Comparison of ENCODE assay signal across 11 mouse cellular contexts in genomic region chr12:111423570-111424129, GRCm38 (mm10). TPM values are rescaled to one million over a fixed set of nuclear protein-coding genes. Genes with fewer than 3 reads are reported as not detected.
A peak's percentile ranks its signal among the peaks of the same experiment; 100 is the strongest.
DNase-seq lines count a peak whose midpoint lies in the region; ATAC-seq and TF ChIP-seq lines count a peak whose summit lies in the region.
"Had no signal": no experiment of that assay in that cellular context is flagged by ENCODE, and none has a peak within 500 bp of the region (broad histone marks: within the 10 kb centered on the region; RNA-seq: fewer than 3 reads in every experiment).

No protein-coding gene starts in this region.

- H3K9ac ChIP-seq in heart, embryonic 12.5 days = no peak overlapping the region
- H3K9ac ChIP-seq in ES-E14 (ENCODE audit: insufficient read depth, low read depth, low read length, poor library complexity, severe bottlenecking) = peak overlapping the region; percentile 15; the same call in 1 of the 2 replicates
- 0 out of 2 replicates have a peak overlapping the region, but pooled peaks have one; percentile 42 for H3K9ac ChIP-seq in hindbrain, embryonic 12.5 days
- peak overlapping the region; percentile 16; the same call in 1 of the 2 replicates for H3K9ac ChIP-seq in midbrain, embryonic 14.5 days (replicated peaks; ENCODE audit: low read length)
- H3K9ac ChIP-seq: liver, embryonic 14.5 days had no signal

- H3K4me3 ChIP-seq in heart, embryonic 12.5 days = peak overlapping the region; percentile 35
- peak overlapping the region; percentile 31 to 44; a peak in 3 of 4 replicates for H3K4me3 ChIP-seq in ES-E14 (ENCODE audit: insufficient read depth in 1 of 2, low read depth in 1 of 2, low read length in 2 of 2, poor library complexity in 1 of 2, severe bottlenecking in 1 of 2)
- H3K4me3 ChIP-seq in hindbrain, embryonic 12.5 days = peak overlapping the region; percentile 23
- H3K4me3 ChIP-seq in midbrain, embryonic 14.5 days (replicated peaks; ENCODE audit: low read depth, low read length) = peak overlapping the region; percentile 27

- in situ Hi-C loops in ES-E14 (cut with MboI; ENCODE audit: low sequenced_read_pairs in 2 of 2, unreplicated experiment in 2 of 2) = no loop called here

- H3K4me1 ChIP-seq in heart, embryonic 12.5 days (replicated peaks) = peaks cover 51% of the 10 kb centered on the region
- peaks cover 0 to 3% of the 10 kb centered on the region in 2 experiments; a peak in 1 of 4 replicates for H3K4me1 ChIP-seq in ES-E14 (ENCODE audit: control insufficient read depth in 2 of 2, insufficient read depth in 2 of 2, low read length in 2 of 2, poor library complexity in 1 of 2)
- peaks cover 9% of the 10 kb centered on the region for H3K4me1 ChIP-seq in hindbrain, embryonic 12.5 days
- 0 out of 2 replicates have a peak, but pooled peaks cover 3% of the 10 kb centered on the region for H3K4me1 ChIP-seq in midbrain, embryonic 14.5 days (ENCODE audit: control insufficient read depth, insufficient read depth, low read length)

- DNase-seq in heart, postnatal 10 days = no peak
- DNase-seq in ES-E14 (ENCODE audit: low read depth, low spot score) = no peak
- peak; percentile 32 for DNase-seq in midbrain, embryonic 14.5 days
- no peak for DNase-seq in right cerebral cortex, postnatal 36 days (ENCODE audit: low spot score in 2 of 2)
- no peak for DNase-seq in thymus, postnatal 10 days (ENCODE audit: low spot score in 2 of 2)
- DNase-seq: cerebellum, adult 8-10 months; thymus, postnatal 36 days had no signal

- no peaks in the 10 kb centered on the region for H3K9me3 ChIP-seq in heart, embryonic 12.5 days (replicated peaks)
- no peaks in the 10 kb centered on the region for H3K9me3 ChIP-seq in ES-E14 (ENCODE audit: control insufficient read depth, insufficient read depth, low read depth, low read length)
- H3K9me3 ChIP-seq in hindbrain, embryonic 12.5 days (replicated peaks) = no peaks in the 10 kb centered on the region
- no peaks in the 10 kb centered on the region for H3K9me3 ChIP-seq in midbrain, embryonic 14.5 days (ENCODE audit: control insufficient read depth, low read length)

- no peak overlapping the region for H3K27ac ChIP-seq in heart, embryonic 12.5 days (ENCODE audit: poor library complexity, severe bottlenecking)
- no peak overlapping the region for H3K27ac ChIP-seq in ES-E14 (ENCODE audit: insufficient read depth, low read depth, low read length, poor library complexity, severe bottlenecking)
- no peak overlapping the region for H3K27ac ChIP-seq in hindbrain, embryonic 12.5 days
- no peak overlapping the region for H3K27ac ChIP-seq in midbrain, embryonic 14.5 days (replicated peaks; ENCODE audit: low read depth, low read length)
- H3K27ac ChIP-seq: liver, embryonic 14.5 days had no signal

- intact Hi-C loops in heart, postnatal 10 days (cut with DNase I) = loop anchor here (10.0 kb wide), 1 partner anchor 221 kb away; no protein-coding TSS in a partner anchor

- peak overlapping the region; percentile 63 for H3K4me2 ChIP-seq in heart, embryonic 12.5 days
- peak overlapping the region; percentile 47 for H3K4me2 ChIP-seq in hindbrain, embryonic 12.5 days (replicated peaks)
- peak overlapping the region; percentile 52 for H3K4me2 ChIP-seq in midbrain, embryonic 14.5 days (ENCODE audit: low read length)

- H3K27me3 ChIP-seq in heart, embryonic 12.5 days (replicated peaks) = peaks cover 84% of the 10 kb centered on the region
- peaks cover 93% of the 10 kb centered on the region for H3K27me3 ChIP-seq in hindbrain, embryonic 12.5 days
- peaks cover 70% of the 10 kb centered on the region for H3K27me3 ChIP-seq in midbrain, embryonic 14.5 days (ENCODE audit: control insufficient read depth, insufficient read depth, low read length)

- H3K36me3 ChIP-seq in heart, embryonic 12.5 days = no peaks in the 10 kb centered on the region
- no peaks in the 10 kb centered on the region for H3K36me3 ChIP-seq in ES-E14 (ENCODE audit: control insufficient read depth, insufficient read depth, low read length, poor library complexity, severe bottlenecking)
- no peaks in the 10 kb centered on the region for H3K36me3 ChIP-seq in hindbrain, embryonic 12.5 days
- H3K36me3 ChIP-seq in midbrain, embryonic 14.5 days (ENCODE audit: control insufficient read depth, insufficient read depth, low read length) = no peaks in the 10 kb centered on the region

- 9% methylated on average over 43 of the region's 43 CpGs for WGBS in heart, embryonic 12.5 days
- 6% methylated on average over 43 of the region's 43 CpGs for WGBS in hindbrain, embryonic 12.5 days
- WGBS in midbrain, embryonic 14.5 days = 2% methylated on average over 43 of the region's 43 CpGs

- ATAC-seq in heart, embryonic 12.5 days (ENCODE audit: insufficient number of reproducible peaks, low FRiP score) = no peak
- ATAC-seq in hindbrain, embryonic 12.5 days (ENCODE audit: low FRiP score) = no peak
- ATAC-seq in midbrain, embryonic 14.5 days (ENCODE audit: low FRiP score, low TSS enrichment) = no peak
- no peak for ATAC-seq in CD4-positive, CD25-positive, alpha-beta regulatory T cell, adult 4 months

TF ChIP-seq in ES-E14, 5 proteins besides CTCF, POLR2A, EP300 and RAD21:
- TF ChIP-seq ZC3H11A (IDR thresholded peaks at IDR 0.05; ENCODE audit: borderline replicate concordance, low read depth, low read length) (no peak), CHD2 (IDR thresholded peaks at IDR 0.05; ENCODE audit: low read depth, low read length) (no peak), ZNF384 (IDR thresholded peaks at IDR 0.05; ENCODE audit: low read depth, low read length) (no peak), HCFC1 (IDR thresholded peaks at IDR 0.05; ENCODE audit: borderline replicate concordance, insufficient read depth, low read length) (no peak), MAFK (IDR thresholded peaks at IDR 0.05; ENCODE audit: insufficient read depth, low read depth, low read length) (no peak)

RNA-seq across cellular contexts. Expression of gene Exoc3l4, which starts 6.8 kb away (rescaled TPM):
- 8.5 and 10.1 TPM in 2 replicates for polyA plus RNA-seq in heart, embryonic 12.5 days (2016; fragmentation: Nextera tagmentation; extraction: Ambion mirVana)
- 1 to 10 TPM; 5.3 to 8.3 TPM for total RNA-seq in heart, postnatal 10 days (2021)
- total RNA-seq in ES-E14 (2012; rRNA removed) = 1.8 and 5.6 TPM in 2 replicates
- 4.9 and 5.1 TPM in 2 replicates for polyA plus RNA-seq in hindbrain, embryonic 12.5 days (2016; fragmentation: Nextera tagmentation; extraction: Ambion mirVana)
- 1.6 and 2.1 TPM in 2 replicates for polyA plus RNA-seq in midbrain, embryonic 14.5 days (2014; fragmentation: Nextera tagmentation; extraction: Ambion mirVana)
- not detected for polyA plus RNA-seq in CD4-positive, CD25-positive, alpha-beta regulatory T cell, adult 4 months (2017; shearing (Covaris generic))

RNA-seq across cellular contexts. Expression of gene Lbhd2, which starts 17.0 kb away (rescaled TPM):
- polyA plus RNA-seq in heart, embryonic 12.5 days (2016; fragmentation: Nextera tagmentation; extraction: Ambion mirVana) = 0.31 TPM in 1 of 2 replicates, not detected in the other
- total RNA-seq in heart, postnatal 10 days (2021) = not detected
- total RNA-seq in ES-E14 (2012; rRNA removed) = 0.36 TPM in 1 of 2 replicates, not detected in the other
- 0.45 and 0.74 TPM in 2 replicates for polyA plus RNA-seq in hindbrain, embryonic 12.5 days (2016; fragmentation: Nextera tagmentation; extraction: Ambion mirVana)
- polyA plus RNA-seq in midbrain, embryonic 14.5 days (2014; fragmentation: Nextera tagmentation; extraction: Ambion mirVana) = 2.0 and 3.3 TPM in 2 replicates
- not detected for polyA plus RNA-seq in CD4-positive, CD25-positive, alpha-beta regulatory T cell, adult 4 months (2017; shearing (Covaris generic))

RNA-seq across cellular contexts. Expression of gene Tnfaip2, which starts 18.6 kb away (rescaled TPM):
- polyA plus RNA-seq in heart, embryonic 12.5 days (2016; fragmentation: Nextera tagmentation; extraction: Ambion mirVana) = 7.4 and 12.0 TPM in 2 replicates
- total RNA-seq in heart, postnatal 10 days (2021) = 10 to 100 TPM; 28.9 to 41.2 TPM
- 1.0 and 4.1 TPM in 2 replicates for total RNA-seq in ES-E14 (2012; rRNA removed)
- polyA plus RNA-seq in hindbrain, embryonic 12.5 days (2016; fragmentation: Nextera tagmentation; extraction: Ambion mirVana) = 3.7 and 4.1 TPM in 2 replicates
- 0.28 and 0.82 TPM in 2 replicates for polyA plus RNA-seq in midbrain, embryonic 14.5 days (2014; fragmentation: Nextera tagmentation; extraction: Ambion mirVana)
- polyA plus RNA-seq in CD4-positive, CD25-positive, alpha-beta regulatory T cell, adult 4 months (2017; shearing (Covaris generic)) = not detected

RNA-seq across cellular contexts. Expression of gene Cdc42bpb, which starts 46.1 kb away (rescaled TPM):
- polyA plus RNA-seq in heart, embryonic 12.5 days (2016; fragmentation: Nextera tagmentation; extraction: Ambion mirVana) = 33.5 and 38.2 TPM in 2 replicates
- total RNA-seq in heart, postnatal 10 days (2021) = 100 to 1,000 TPM in 1 of 2 experiments, 10 to 100 TPM in 1; 96.4 to 106 TPM
- 63.7 and 78.2 TPM in 2 replicates for total RNA-seq in ES-E14 (2012; rRNA removed)
- 43.2 and 44.8 TPM in 2 replicates for polyA plus RNA-seq in hindbrain, embryonic 12.5 days (2016; fragmentation: Nextera tagmentation; extraction: Ambion mirVana)
- polyA plus RNA-seq in midbrain, embryonic 14.5 days (2014; fragmentation: Nextera tagmentation; extraction: Ambion mirVana) = 47.8 and 54.6 TPM in 2 replicates
- under 1 TPM; 0.32 to 0.43 TPM for polyA plus RNA-seq in CD4-positive, CD25-positive, alpha-beta regulatory T cell, adult 4 months (2017; shearing (Covaris generic))
